ENCODE assay signal across 8 mouse cellular contexts in genomic region chr17:70854021-70854420, GRCm38 (mm10). TPM values are rescaled to one million over a fixed set of nuclear protein-coding genes. Genes with fewer than 3 reads are reported as not detected.
DNase-seq lines count a peak whose midpoint lies in the region; ATAC-seq and TF ChIP-seq lines count a peak whose summit lies in the region.

No protein-coding gene starts in this region.

- peak; percentile 39 for DNase-seq in adrenal gland, adult 2 months
- DNase-seq in adrenal gland, adult 18-20 months (ENCODE audit: low spot score in 2 of 2) = no peak
- no peak for DNase-seq in forebrain, postnatal 0 days
- no peak for DNase-seq in right cerebral cortex, adult 18-20 months
- DNase-seq in thymus, postnatal 4 days = no peak
- DNase-seq in thymus, postnatal 10 days (ENCODE audit: low spot score in 2 of 2) = no peak

- no peak for ATAC-seq in forebrain, postnatal 0 days
- no peak for ATAC-seq in liver, embryonic 16.5 days (ENCODE audit: low read depth)

- H3K27me3 ChIP-seq in ES-Bruce4 (ENCODE audit: control insufficient read depth, insufficient read depth, low read length, poor library complexity, severe bottlenecking) = no peaks in the 10 kb centered on the region
- peaks cover 7% of the 10 kb centered on the region for H3K27me3 ChIP-seq in forebrain, postnatal 0 days (ENCODE audit: insufficient read depth, low read length)
- H3K27me3 ChIP-seq in liver, embryonic 16.5 days (ENCODE audit: control insufficient read depth, insufficient read depth, low read depth, low read length) = peaks cover 31% of the 10 kb centered on the region

- peak overlapping the region; percentile 91 for H3K4me2 ChIP-seq in forebrain, postnatal 0 days (ENCODE audit: low read depth)
- peak overlapping the region; percentile 76 for H3K4me2 ChIP-seq in liver, embryonic 16.5 days (ENCODE audit: low read depth, low read length)

- peaks cover 1% of the 10 kb centered on the region for H3K4me1 ChIP-seq in ES-Bruce4 (ENCODE audit: control insufficient read depth, insufficient read depth, low read length)
- 0 out of 2 replicates have a peak, but pooled peaks cover 14% of the 10 kb centered on the region for H3K4me1 ChIP-seq in forebrain, postnatal 0 days (ENCODE audit: insufficient read depth)
- H3K4me1 ChIP-seq in liver, embryonic 16.5 days (ENCODE audit: control insufficient read depth, low read depth, low read length) = peaks cover 2% of the 10 kb centered on the region; the same call in 1 of the 2 replicates

- no peaks in the 10 kb centered on the region for H3K9me3 ChIP-seq in ES-Bruce4 (replicated peaks; ENCODE audit: control insufficient read depth, insufficient read depth, low read length, poor library complexity, severe bottlenecking)
- H3K9me3 ChIP-seq in forebrain, postnatal 0 days (ENCODE audit: low read length) = no peaks in the 10 kb centered on the region
- H3K9me3 ChIP-seq in liver, embryonic 16.5 days (replicated peaks; ENCODE audit: control insufficient read depth, low read length) = no peaks in the 10 kb centered on the region

- peak overlapping the region; percentile 91 for H3K27ac ChIP-seq in ES-Bruce4 (ENCODE audit: insufficient read depth, low read length)
- no peak overlapping the region; the same call in 1 of the 2 replicates for H3K27ac ChIP-seq in forebrain, postnatal 0 days (ENCODE audit: low read depth, low read length)
- peak overlapping the region; percentile 88; the same call in 1 of the 2 replicates for H3K27ac ChIP-seq in liver, embryonic 16.5 days (ENCODE audit: low read length)

- H3K4me3 ChIP-seq in ES-Bruce4 (ENCODE audit: low read depth, low read length) = peak overlapping the region; percentile 96
- H3K4me3 ChIP-seq in forebrain, postnatal 0 days (ENCODE audit: low read depth, low read length) = no peak overlapping the region
- peak overlapping the region; percentile 70 for H3K4me3 ChIP-seq in liver, embryonic 16.5 days (ENCODE audit: low read depth, low read length)

- peaks cover 7% of the 10 kb centered on the region for H3K36me3 ChIP-seq in ES-Bruce4 (ENCODE audit: control insufficient read depth, insufficient read depth, low read length, poor library complexity, severe bottlenecking)
- no peaks in the 10 kb centered on the region for H3K36me3 ChIP-seq in forebrain, postnatal 0 days (ENCODE audit: insufficient read depth)
- H3K36me3 ChIP-seq in liver, embryonic 16.5 days (ENCODE audit: control insufficient read depth, insufficient read depth) = no peaks in the 10 kb centered on the region

- TF ChIP-seq EP300 in ES-Bruce4 (IDR thresholded peaks at IDR 0.05; ENCODE audit: insufficient read depth, low read depth, low read length) = no peak

- peak overlapping the region; percentile 86 for H3K9ac ChIP-seq in ES-Bruce4 (ENCODE audit: low read depth, poor library complexity, severe bottlenecking)
- no peak overlapping the region for H3K9ac ChIP-seq in forebrain, postnatal 0 days
- peak overlapping the region; percentile 8; the same call in 1 of the 2 replicates for H3K9ac ChIP-seq in liver, embryonic 16.5 days (ENCODE audit: low read depth, low read length)

- TF ChIP-seq CTCF in ES-Bruce4 (IDR thresholded peaks at IDR 0.05; ENCODE audit: low read depth, low read length) = no peak
- TF ChIP-seq CTCF in forebrain, postnatal 0 days (IDR thresholded peaks at IDR 0.05; ENCODE audit: low read depth) = no peak

- 36% methylated on average over 6 of the region's 6 CpGs for WGBS in forebrain, postnatal 0 days
- WGBS in liver, embryonic 16.5 days (ENCODE audit: insufficient replicate concordance) = 32% methylated on average over 6 of the region's 6 CpGs

- TF ChIP-seq POLR2A in ES-Bruce4 (IDR thresholded peaks at IDR 0.05; ENCODE audit: insufficient read depth, low read length) = no peak

RNA-seq across cellular contexts. Expression of gene Tgif1, which starts 0.7 kb away (rescaled TPM):
- total RNA-seq in adrenal gland, adult 2 months (2021) = 10 to 100 TPM; 39.3 to 56.3 TPM
- polyA plus RNA-seq in adrenal gland, adult 2 months (2012; rRNA removed) = 27.8 and 30.3 TPM in 2 replicates
- 10 to 100 TPM; 42.5 to 58.2 TPM for total RNA-seq in adrenal gland, adult 18-20 months (2021)
- polyA plus RNA-seq in ES-Bruce4 (2011; ENCODE audit: insufficient read depth, insufficient read length, low read depth, missing spikeins) = 218 and 227 TPM in 2 replicates
- 3.0 and 3.5 TPM in 2 replicates for total RNA-seq in forebrain, postnatal 0 days (2014; rRNA removed)
- polyA plus RNA-seq in forebrain, postnatal 0 days (2015; fragmentation: Nextera tagmentation; extraction: Ambion mirVana) = 4.4 and 5.2 TPM in 2 replicates
- 8.9 and 9.0 TPM in 2 replicates for polyA plus RNA-seq in liver, embryonic 16.5 days (2015; fragmentation: Nextera tagmentation; extraction: Ambion mirVana)
